ENCODE assay signal across 17 mouse cellular contexts in the genomic region with DNA sequence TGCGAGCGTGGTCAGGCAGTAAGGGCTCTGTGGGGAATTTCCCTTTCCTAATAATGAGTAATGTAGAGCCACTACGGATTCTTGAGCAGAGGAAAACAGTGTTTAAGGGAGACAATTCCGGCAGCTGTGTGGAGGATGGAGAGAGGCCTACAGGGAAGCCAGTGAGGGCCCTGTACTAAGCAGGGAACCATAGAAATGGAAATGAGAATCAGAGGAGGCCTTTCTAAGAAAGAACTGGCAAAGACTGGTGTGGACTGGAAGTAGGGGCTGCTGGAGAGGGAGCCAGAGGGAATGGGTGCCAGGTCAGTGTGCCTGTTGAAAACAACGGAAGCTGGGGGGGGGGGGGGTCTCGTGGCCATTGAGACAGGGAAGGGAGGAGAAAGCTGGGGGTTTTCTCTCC. TPM values are rescaled to one million over a fixed set of nuclear protein-coding genes. Genes with fewer than 3 reads are reported as not detected.
DNase-seq lines count a peak whose midpoint lies in the region; ATAC-seq and TF ChIP-seq lines count a peak whose summit lies in the region.
"Had no signal": no experiment of that assay in that cellular context is flagged by ENCODE, and none has a peak within 500 bp of the region (broad histone marks: within the 10 kb centered on the region; RNA-seq: fewer than 3 reads in every experiment).

No protein-coding gene starts in this region.

- H3K27ac ChIP-seq in neural tube, embryonic 15.5 days (replicated peaks) = 0 out of 2 replicates have a peak overlapping the region, but pooled peaks have one; percentile 37
- H3K27ac ChIP-seq in olfactory bulb, adult 2 months (ENCODE audit: insufficient read depth, low read depth, low read length) = peak overlapping the region; percentile 42; the same call in 1 of the 2 replicates

- H3K4me1 ChIP-seq in neural tube, embryonic 15.5 days = peaks cover 40% of the 10 kb centered on the region
- peaks cover 32% of the 10 kb centered on the region for H3K4me1 ChIP-seq in olfactory bulb, adult 2 months (ENCODE audit: control insufficient read depth, insufficient read depth, low read length)

- no peak overlapping the region for H3K9ac ChIP-seq in neural tube, embryonic 15.5 days (replicated peaks)
- H3K9ac ChIP-seq: lung, embryonic 14.5 days had no signal

- H3K27me3 ChIP-seq in neural tube, embryonic 15.5 days (replicated peaks) = no peaks in the 10 kb centered on the region

- no peaks in the 10 kb centered on the region for H3K9me3 ChIP-seq in neural tube, embryonic 15.5 days (replicated peaks)

- no peak for DNase-seq in frontal cortex, postnatal 10 days (ENCODE audit: low spot score in 2 of 2)
- DNase-seq in neural tube, embryonic 10.5 days (ENCODE audit: extremely low spot score, low spot score) = no peak
- DNase-seq in kidney, postnatal 36 days = peak; percentile 8 to 23
- no peak for DNase-seq in gastrocnemius, postnatal 25 days
- no peak for DNase-seq in heart, adult 11 months
- DNase-seq: cerebellum, postnatal 25 days; heart, adult 18-20 months; lung, embryonic 14.5 days; right cerebral cortex, postnatal 4 days; thymus, postnatal 25 days had no signal

- TF ChIP-seq POLR2A in olfactory bulb, adult 2 months (IDR thresholded peaks at IDR 0.05; ENCODE audit: insufficient read depth, low read depth, low read length) = no peak

- ATAC-seq in frontal cortex, adult (ENCODE audit: low TSS enrichment) = peak; percentile 34
- peak; percentile 13; the same call in 1 of the 2 replicates for ATAC-seq in neural tube, embryonic 15.5 days (ENCODE audit: low FRiP score)

- no peak overlapping the region for H3K4me2 ChIP-seq in neural tube, embryonic 15.5 days
- H3K4me2 ChIP-seq: lung, embryonic 14.5 days had no signal

- TF ChIP-seq CTCF in olfactory bulb, adult 2 months (IDR thresholded peaks at IDR 0.05; ENCODE audit: insufficient read depth, low read depth, low read length) = no peak

- 39% methylated on average over 6 of the region's 6 CpGs for WGBS in neural tube, embryonic 15.5 days
- WGBS in olfactory bulb, adult 2 months = 17% methylated on average over 6 of the region's 6 CpGs

- H3K4me3 ChIP-seq in neural tube, embryonic 15.5 days (replicated peaks) = no peak overlapping the region
- no peak overlapping the region for H3K4me3 ChIP-seq in olfactory bulb, adult 2 months (ENCODE audit: insufficient read depth, low read depth, low read length)
- H3K4me3 ChIP-seq: erythroblast, embryonic 14.5 days had no signal

- H3K36me3 ChIP-seq in neural tube, embryonic 15.5 days = 0 out of 2 replicates have a peak, but pooled peaks cover 4% of the 10 kb centered on the region

RNA-seq across cellular contexts. Expression of a gene that starts 23.2 kb away (rescaled TPM):
- polyA plus RNA-seq in neural tube, embryonic 15.5 days (2015; fragmentation: Nextera tagmentation; extraction: Ambion mirVana) = 63.0 and 82.8 TPM in 2 replicates
- 76.8 and 120 TPM in 2 replicates for polyA plus RNA-seq in olfactory bulb, adult 2 months (2012; ENCODE audit: insufficient read depth, insufficient read length, low replicate concordance, missing spikeins)
- total RNA-seq in gastrocnemius, postnatal 25 days (2021) = under 1 TPM; 0.03 to 0.16 TPM
- total RNA-seq: megakaryocyte-erythroid progenitor cell, adult 5-6 weeks; MEL had no signal
- polyA plus RNA-seq: erythroblast, embryonic 14.5 days; large intestine, adult 2 months had no signal

Comparison
In these comparisons a context has a peak if more than half of its experiments do, and no peak if none do; other contexts are left out.
1. DNase-seq: peak in kidney, postnatal 36 days (2 of 2); none in frontal cortex, postnatal 10 days (0 of 2), neural tube, embryonic 10.5 days (single experiment), gastrocnemius, postnatal 25 days (single experiment) and heart, adult 11 months (single experiment).